Mouse (Mus musculus) CH12.LX (cell line): ENCODE measurements around the gene Mmp24.

Experiments used
- CTCF ChIP-seq, 2 experiments: IDR thresholded peaks in 1 of 2; conservative IDR thresholded peaks in 1 of 2; 2 replicates each; pipeline ENCODE4 v1.5.1; 2011 to 2012; ENCODE audit warnings: low read depth in 2 of 2, low read length in 2 of 2, improper control_type of control experiment in 1 of 2, inconsistent platforms in 1 of 2, mild to moderate bottlenecking in 1 of 2, moderate library complexity in 1 of 2
- E2F4 ChIP-seq: IDR thresholded peaks from 2 replicates; pipeline ENCODE4 v1.6.1; 2011; ENCODE audit warnings: low read depth, low read length, improper control_type of control experiment; ENCODE audit not compliant: insufficient replicate concordance
- EP300 ChIP-seq: IDR thresholded peaks from 2 replicates; pipeline ENCODE4 v1.6.1; 2011; ENCODE audit warnings: low read length, improper control_type of control experiment
- GABPA ChIP-seq: IDR thresholded peaks from 2 replicates; pipeline ENCODE4 v1.6.1; 2012; ENCODE audit warnings: low read depth, low read length, improper control_type of control experiment, inconsistent platforms; ENCODE audit not compliant: insufficient replicate concordance
- TCF12 ChIP-seq: IDR thresholded peaks from 2 replicates; pipeline ENCODE4 v1.6.1; 2014; ENCODE audit warnings: low read depth, mild to moderate bottlenecking, inconsistent platforms, low read length, improper control_type of control experiment
- USF2 ChIP-seq: conservative IDR thresholded peaks from 2 replicates; pipeline ENCODE4 v1.6.1; 2011; ENCODE audit warnings: low read depth, low read length, improper control_type of control experiment
- ZC3H11A ChIP-seq: IDR thresholded peaks from 2 replicates; pipeline ENCODE4 v1.6.1; 2012; ENCODE audit warnings: low read depth, mild to moderate bottlenecking, inconsistent platforms, low read length, improper control_type of control experiment

DNA sequence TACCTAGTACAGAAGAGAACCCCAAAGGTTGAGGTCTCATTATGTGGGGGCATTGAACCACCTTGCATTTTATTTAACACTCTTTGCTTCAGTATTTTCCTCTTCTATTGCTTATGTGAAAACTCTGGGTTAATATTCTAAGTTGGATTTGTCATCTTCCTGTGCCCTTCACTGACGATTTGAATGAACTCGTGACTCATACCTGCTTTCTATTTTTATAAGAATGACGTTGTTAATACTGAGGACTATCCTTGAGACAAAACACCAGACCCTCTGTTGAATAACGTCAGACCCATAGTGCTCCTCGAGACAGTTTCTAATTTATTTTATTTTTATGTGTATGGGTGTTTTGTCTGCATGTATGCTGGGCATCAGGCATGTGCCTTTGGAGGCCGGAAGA, 38.2 kb upstream of the Mmp24 start:
- TF ChIP-seq E2F4, result no peak
- TF ChIP-seq GABPA, result no peak
- no peak for TF ChIP-seq ZC3H11A
- no peak for TF ChIP-seq TCF12
- no peak for TF ChIP-seq EP300
- no peak for TF ChIP-seq USF2
- no peak for TF ChIP-seq CTCF (conservative IDR thresholded peaks at IDR 0.05 in 1 of 2, IDR thresholded peaks at IDR 0.05 in 1 of 2; ENCODE audit: low read depth in 2 of 2, low read length in 2 of 2)
